Comparison of ENCODE assay signal across 8 mouse cellular contexts in the genomic region with DNA sequence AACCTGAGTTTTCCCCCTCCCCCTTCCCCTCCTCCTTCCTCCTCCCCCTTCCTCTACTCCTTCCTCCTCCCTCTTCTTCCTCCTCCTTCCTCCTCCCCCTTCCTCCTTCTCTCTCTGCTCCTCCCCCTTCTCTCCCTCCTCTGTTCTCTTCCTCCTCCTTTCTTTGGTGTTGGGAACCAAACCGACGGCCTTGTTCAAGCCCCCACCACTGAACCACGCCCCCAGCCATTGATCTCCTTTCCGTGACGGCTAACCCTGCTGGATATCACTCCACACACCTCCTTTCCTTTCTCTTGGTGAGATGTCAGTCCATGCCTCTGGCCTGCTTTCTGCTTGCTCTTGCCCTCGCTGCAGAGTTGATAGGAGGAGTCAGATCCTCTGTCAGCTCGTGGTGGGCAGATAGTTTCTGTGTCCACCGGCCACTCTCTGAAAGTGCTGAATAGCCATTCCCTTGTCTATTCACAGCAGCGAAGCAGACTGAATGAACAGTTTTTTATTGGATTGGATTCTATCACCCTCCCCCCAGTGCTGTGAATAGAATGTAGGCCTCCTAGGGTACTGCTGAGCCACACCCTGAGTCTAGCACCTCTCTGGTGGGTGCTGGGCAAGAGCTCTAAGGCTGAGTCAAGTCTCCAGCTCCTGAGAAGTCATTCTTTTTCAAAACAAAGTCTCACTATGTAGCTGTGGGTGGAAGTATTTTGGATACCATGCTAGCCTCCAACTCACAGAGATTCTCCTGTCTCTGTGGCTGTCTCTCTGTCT. TPM values are rescaled to one million over a fixed set of nuclear protein-coding genes. Genes with fewer than 3 reads are reported as not detected.
DNase-seq lines count a peak whose midpoint lies in the region; ATAC-seq lines count a peak whose summit lies in the region.

TSS of gene Tmem40 (minus strand) at position 416 of the 762 bp plus-strand sequence.

- no peak for ATAC-seq in erythroblast, adult 5-6 weeks (replicated peaks; ENCODE audit: low FRiP score, poor library complexity, severe bottlenecking)
- ATAC-seq in neutrophil, adult 5-6 weeks (ENCODE audit: extremely low read depth, insufficient number of reproducible peaks, low FRiP score, poor library complexity, severe bottlenecking), result no peak

- H3K4me3 ChIP-seq in erythroblast, embryonic 14.5 days (replicated peaks), result peak within 1 kb of the TSS; percentile 15

- H3K36me3 ChIP-seq in erythroblast, embryonic 14.5 days (ENCODE audit: control insufficient read depth), result no peaks in the 10 kb centered on the region

- peaks cover 60% of the 10 kb centered on the region for H3K4me1 ChIP-seq in erythroblast, embryonic 14.5 days (ENCODE audit: control insufficient read depth)

- DNase-seq in urinary bladder, postnatal 14 days (ENCODE audit: low spot score), result peak; percentile 26
- DNase-seq in urinary bladder, postnatal 36 days (ENCODE audit: low spot score in 2 of 2), result no peak
- peak; percentile 46 for DNase-seq in liver
- DNase-seq in adrenal gland, postnatal 14 days, result no peak
- no peak for DNase-seq in layer of hippocampus, adult 9-10 months (ENCODE audit: low spot score)

- H3K9me3 ChIP-seq in erythroblast, embryonic 14.5 days (ENCODE audit: control insufficient read depth, low read length), result no peaks in the 10 kb centered on the region

- no peaks in the 10 kb centered on the region for H3K27me3 ChIP-seq in erythroblast, embryonic 14.5 days (ENCODE audit: control insufficient read depth)

RNA-seq across cellular contexts. Expression of gene Tmem40, which starts in this region (rescaled TPM):
- 3.7 and 5.2 TPM in 2 replicates for polyA plus RNA-seq in erythroblast, embryonic 14.5 days (2012)
- total RNA-seq in erythroblast, adult 5-6 weeks (2015; ENCODE audit: low replicate concordance), result 1.7 and 10.2 TPM in 2 replicates
- 7.4 and 10.6 TPM in 2 replicates for total RNA-seq in erythroblast, adult 5-6 weeks (2017; ENCODE audit: low replicate concordance)
- total RNA-seq in neutrophil, adult 5-6 weeks (2017), result 15.1 and 20.1 TPM in 2 replicates
- total RNA-seq in adrenal gland, postnatal 14 days (2021), result 0.37 and 0.49 TPM in 2 replicates

Comparison
In these comparisons a context has a peak if more than half of its experiments do, and no peak if none do; other contexts are left out.
1. DNase-seq: peak in urinary bladder, postnatal 14 days (single experiment) and liver (single experiment); none in urinary bladder, postnatal 36 days (0 of 2), adrenal gland, postnatal 14 days (single experiment) and layer of hippocampus, adult 9-10 months (single experiment).